Mouse (Mus musculus): ENCODE results near the gene Zdhhc7. TPM values are rescaled to one million over a fixed set of nuclear protein-coding genes. Genes with fewer than 3 reads are reported as not detected.

Gene Zdhhc7
- 9.7 and 19.6 TPM in 2 replicates for total RNA-seq (2017)

DNA sequence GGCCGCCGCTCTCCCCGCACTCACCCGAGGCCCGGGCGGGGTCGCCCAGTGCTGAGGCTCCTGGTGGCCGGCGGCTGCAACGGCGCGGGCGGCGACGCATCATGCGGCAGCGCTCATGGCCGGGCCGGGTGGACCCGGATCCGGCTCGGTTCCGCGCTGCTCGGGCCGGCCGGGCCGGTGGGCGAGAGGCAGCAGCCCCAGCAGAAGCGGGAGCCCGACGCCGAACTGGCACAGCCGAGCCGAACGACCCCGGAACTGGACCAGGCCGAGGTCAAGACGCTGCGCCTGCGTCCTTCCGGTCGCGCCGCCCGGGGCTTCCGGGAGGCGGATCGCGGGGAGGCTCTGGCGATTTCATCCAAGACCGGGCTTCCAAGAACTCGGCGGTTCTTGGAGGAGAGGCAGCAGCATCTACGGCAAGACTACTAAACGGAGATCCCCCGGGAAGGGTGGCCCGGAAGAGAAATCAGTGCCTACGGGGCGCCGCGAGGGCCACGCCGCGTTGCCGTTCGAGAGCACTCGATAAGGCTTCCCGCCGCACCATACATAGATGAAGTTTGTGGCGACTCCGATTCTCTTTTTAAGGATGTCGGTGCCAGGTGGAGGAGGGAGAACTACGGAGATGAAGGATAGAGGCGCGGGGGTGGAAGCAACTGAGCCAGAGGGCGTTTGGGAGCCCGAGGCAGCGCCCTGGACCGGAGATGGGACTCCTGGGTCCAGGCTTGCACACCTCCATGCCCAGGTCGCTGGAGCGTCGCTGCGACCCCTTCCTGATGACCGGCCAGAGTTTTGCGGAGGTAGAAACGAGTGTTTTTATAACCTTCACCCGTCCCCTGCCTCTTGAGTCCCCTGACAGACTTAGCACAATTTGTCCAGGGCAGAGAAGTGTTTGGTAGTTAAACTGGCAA, at the start of gene Zdhhc7:
Gene Zdhhc7, minus strand, starts transcription at position 415 of the 905 bp plus-strand sequence.
- ATAC-seq (replicated peaks; ENCODE audit: low read depth, poor library complexity, severe bottlenecking), result peak; percentile 66

DNA sequence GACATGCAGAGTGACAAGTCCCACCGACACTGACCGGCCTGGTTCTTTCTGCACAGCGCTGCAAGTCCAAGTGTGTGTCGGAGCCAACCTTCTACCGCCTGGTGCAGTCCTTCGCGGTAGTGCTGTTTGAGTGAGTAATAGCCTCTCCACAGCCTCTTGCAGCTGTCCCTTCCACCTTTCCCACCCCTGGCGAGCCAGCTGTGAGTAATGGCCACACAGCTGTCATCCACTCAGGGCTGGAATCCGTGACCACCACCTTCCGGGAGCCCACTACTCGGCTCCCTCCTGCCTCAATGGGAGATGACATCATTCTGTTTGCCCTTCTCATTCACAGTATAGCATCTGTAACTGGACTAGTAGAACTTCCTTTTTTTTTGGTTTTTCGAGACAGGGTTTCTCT, 48.7 kb upstream of the Zdhhc7 start:
- ATAC-seq (replicated peaks; ENCODE audit: low read depth, poor library complexity, severe bottlenecking), result no peak

DNA sequence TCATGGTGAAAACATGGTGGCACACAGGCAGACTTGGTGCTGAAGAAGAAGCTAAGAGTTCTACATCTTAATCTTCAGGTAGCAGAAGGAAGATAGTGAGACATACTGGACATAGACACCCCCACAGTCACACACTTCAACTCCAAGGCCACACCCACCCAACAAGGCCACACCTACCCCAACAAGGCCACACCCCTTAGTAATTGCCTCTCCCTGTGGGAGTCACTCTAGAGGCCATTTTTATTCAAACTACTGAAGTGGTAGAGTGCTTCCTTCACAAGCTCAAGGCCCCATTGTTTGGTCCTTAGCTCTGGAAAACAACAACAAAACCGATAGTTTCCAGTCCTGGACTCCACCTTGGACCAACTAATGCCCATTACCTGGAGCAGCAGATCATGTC, 44.8 kb upstream of the Zdhhc7 start:
- ATAC-seq (replicated peaks; ENCODE audit: low read depth, poor library complexity, severe bottlenecking), result no peak

DNA sequence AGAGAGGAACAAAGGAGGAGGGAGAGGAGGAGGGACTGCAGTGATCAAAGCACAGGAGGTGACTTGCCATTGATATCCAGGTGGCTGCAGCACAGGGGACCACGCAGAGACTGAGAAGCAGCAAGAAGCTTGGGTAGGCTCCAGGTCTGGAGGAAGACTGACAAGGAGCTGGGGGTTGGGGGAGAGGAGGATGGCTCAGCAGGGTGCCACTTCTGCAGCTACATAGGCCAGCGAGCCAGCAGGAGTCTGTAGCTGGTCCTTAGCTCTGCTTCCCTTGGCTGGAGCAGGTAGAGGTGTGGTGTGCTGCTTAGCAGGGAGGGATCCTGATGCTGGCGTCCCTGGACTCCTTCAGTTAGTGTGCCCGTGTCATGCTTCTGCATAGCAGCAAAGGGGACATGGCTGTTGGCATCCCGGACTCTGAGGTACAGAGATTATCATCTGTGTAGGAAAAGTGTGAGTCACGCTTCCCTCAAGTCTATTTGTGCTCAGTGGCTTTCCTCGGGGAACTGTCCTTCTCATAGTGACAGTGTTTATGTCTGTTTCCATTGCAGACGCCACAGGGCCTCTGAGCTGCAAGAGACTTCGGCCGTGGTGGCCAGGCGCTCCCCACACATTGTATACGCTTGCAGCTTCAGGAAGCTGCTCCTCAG, 43.5 kb upstream of the Zdhhc7 start:
- no peak for ATAC-seq (replicated peaks; ENCODE audit: low read depth, poor library complexity, severe bottlenecking)

DNA sequence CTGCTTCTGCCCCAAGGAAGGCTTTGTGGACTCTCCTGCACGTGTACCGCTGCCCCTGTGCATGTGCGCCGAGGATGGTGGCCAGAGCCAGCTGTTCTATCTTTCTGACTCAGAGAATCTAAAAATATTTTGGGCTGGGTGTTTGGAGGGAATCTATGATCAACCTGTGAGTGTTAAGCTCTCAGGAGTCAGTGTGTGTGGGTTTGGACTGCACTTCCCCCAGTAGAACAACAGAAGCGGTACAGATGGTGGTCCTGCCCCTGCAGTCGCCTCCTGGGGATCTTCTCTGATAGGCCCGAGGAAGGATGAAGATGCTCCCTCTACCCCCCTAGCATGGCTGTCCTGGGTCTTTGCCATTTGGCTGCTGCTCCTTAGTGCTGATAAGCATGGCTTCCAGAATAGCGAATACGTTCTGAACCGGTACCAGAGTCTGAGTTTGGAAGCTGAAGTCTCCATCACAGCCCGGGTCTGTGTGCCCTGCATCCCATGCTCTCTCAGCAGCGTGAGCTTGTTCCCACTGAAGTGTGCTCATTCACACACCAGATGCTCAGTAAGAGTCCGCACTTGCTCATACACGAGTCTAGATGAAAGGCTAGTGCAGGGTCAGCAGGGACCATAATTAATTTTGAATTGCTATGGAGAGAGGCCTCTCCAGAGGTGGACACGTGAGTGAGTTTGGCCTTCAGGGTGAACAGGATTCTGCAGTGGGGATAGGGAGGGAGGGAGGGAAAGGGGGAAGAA, 42.8 kb upstream of the Zdhhc7 start:
- ATAC-seq (replicated peaks; ENCODE audit: low read depth, poor library complexity, severe bottlenecking), result no peak

DNA sequence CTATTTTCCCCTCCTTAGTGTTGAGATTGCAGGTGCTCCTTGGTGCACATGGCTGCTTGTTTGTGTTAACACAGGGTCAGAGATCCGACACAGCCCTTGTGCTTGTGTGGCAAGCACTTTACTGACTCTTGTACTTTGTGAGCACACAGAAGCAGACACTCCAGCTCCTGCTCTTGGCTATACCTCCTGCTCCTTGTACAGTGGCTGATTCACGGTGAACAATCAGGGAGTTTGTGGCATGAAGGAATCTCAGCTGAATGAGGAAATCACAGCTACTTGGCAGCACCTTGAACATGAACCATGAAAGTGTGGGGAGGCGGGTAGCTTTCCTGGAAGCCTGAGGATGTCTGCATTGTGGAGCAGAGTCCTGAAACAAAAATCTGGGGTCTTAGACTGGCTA, 39.5 kb upstream of the Zdhhc7 start:
- no peak for ATAC-seq (replicated peaks; ENCODE audit: low read depth, poor library complexity, severe bottlenecking)

DNA sequence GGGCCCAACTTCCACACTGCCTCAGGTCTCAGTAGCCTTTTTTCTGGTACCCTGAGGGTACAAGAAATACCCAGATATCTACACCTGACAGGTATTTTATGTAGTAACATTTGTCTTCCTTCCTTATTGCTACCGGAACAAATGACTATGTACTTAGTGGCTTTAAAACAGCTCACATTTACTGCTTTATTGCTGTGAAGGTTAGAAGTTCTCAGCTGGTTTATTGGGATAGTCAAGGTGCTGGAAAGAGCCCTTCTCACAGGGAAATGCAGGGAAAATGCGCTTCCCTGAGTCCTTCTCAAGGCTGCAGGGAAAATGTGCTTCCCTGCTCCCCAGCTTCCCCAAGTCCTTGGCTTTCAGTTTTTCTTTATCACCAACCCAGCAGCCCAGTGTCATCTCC, 37.7 kb upstream of the Zdhhc7 start:
- no peak for ATAC-seq (replicated peaks; ENCODE audit: low read depth, poor library complexity, severe bottlenecking)

DNA sequence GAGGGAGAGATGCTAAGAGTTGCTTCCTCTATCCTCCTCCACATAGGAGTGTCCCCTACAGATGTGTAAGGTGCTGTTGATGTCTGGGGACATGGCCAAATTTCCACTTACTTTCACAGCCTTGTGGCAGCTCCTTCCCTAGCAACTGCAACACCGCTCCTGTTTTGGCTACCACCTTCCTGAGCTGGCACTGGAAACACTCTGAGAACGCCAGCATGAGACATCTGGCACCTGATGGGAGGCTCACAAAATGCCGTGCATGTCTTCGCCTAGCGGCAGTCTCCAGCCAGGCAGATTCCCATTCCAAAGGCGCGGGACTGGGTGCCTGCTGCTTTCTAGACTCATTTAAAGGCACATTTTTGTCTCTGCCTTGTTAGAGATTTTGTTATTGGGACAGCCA, 35.3 kb upstream of the Zdhhc7 start:
- no peak for ATAC-seq (replicated peaks; ENCODE audit: low read depth, poor library complexity, severe bottlenecking)

- ATAC-seq (replicated peaks; ENCODE audit: low read depth, poor library complexity, severe bottlenecking), result no peak
These were observed 34.4 kb upstream of the Zdhhc7 start for GRCm38 (mm10) chr8:120135687-120136086.

- no peak for ATAC-seq (replicated peaks; ENCODE audit: low read depth, poor library complexity, severe bottlenecking)
These were observed 31.9 kb upstream of the Zdhhc7 start for GRCm38 (mm10) chr8:120133169-120133568.

DNA sequence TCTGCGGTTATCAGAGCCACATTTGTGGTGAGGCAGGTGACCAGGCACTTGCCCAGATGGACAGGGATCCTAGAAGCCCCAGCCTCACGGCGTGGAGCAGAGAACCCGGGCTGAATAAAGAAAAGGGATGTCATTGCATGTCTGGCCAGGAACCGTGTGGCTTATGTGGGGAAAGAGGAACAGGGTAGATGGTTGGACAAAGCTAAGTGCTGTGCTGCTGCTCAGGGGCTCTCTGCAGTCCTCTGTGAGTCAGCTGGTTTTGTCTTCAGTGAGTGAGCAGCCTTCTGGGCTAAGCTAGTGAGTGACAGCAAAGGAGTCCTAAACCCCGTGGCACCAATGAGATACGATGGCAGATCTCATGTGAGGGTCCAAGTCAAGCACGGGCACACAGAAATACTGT, 29.9 kb upstream of the Zdhhc7 start:
- peak; percentile 91 for ATAC-seq (replicated peaks; ENCODE audit: low read depth, poor library complexity, severe bottlenecking)

DNA sequence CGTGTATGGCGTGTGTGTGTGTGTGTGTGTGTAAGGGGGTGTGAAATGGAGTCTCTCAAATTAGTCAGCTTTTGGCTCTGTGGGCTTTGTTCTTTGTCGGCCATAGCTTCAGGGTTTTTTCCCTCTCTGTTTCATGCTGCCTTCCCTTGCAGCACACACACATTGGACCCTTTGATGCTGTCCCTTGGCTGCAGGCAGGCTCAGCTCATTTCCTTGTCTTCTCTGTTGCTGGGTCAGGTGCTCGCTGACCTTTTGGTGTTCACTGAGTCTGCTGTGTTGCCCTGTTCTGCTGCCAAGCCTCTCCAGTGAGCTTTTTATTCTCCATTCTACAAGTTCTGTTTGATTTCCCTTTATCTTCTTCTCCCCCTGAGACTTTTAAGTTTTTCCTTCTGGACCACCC, 28.3 kb upstream of the Zdhhc7 start:
- ATAC-seq (replicated peaks; ENCODE audit: low read depth, poor library complexity, severe bottlenecking), result no peak

GRCm38 (mm10) chr8:120126357-120127161, 25.3 kb upstream of the Zdhhc7 start:
- ATAC-seq (replicated peaks; ENCODE audit: low read depth, poor library complexity, severe bottlenecking), result no peak

DNA sequence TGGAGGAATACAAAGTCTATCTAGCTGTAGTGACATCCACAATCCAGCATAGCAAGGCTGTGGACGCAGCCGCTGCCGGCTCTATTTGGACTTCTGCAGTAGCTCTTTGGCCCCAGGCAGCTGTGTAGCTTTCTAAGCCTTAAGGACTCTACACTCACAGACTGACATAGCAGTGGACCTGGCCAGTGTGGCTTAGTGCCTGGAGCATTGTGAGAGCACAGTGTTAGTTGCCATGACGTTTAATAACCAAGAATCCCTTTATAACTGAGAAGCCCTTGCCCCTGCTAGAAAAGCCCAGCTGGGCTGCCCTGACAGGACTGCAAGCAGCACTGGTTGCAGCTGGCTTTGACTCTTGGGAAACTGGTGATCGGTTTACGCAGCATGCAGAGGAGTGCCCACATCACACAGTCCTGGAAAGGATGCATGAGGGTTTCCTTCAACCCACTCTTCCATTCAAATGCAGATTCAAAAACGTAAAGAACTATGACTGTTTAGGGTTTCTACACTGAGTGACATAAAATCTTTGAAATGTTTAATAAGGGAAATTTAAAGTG, 23.6 kb upstream of the Zdhhc7 start:
- no peak for ATAC-seq (replicated peaks; ENCODE audit: low read depth, poor library complexity, severe bottlenecking)

DNA sequence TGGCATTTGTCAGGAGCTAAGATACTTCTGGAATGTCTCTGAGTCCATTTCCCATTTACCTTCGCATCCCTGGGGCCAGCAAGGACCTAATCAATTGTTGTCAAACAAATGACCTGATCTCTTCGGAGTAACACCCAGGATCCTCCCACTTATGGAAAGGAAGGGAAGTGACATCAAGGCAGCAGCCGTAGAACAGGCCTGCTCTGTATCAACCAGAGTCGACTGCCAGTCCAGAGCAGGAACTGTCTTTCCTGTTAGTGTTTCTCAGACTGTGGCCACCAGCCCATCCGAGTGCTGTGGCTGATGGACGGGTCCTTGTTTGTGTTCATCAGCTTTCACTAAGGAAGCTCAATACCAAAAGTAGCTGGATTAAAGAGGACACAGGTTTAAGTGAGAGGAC, 23.0 kb upstream of the Zdhhc7 start:
- no peak for ATAC-seq (replicated peaks; ENCODE audit: low read depth, poor library complexity, severe bottlenecking)

- ATAC-seq (replicated peaks; ENCODE audit: low read depth, poor library complexity, severe bottlenecking), result no peak
These were observed 19.7 kb upstream of the Zdhhc7 start for GRCm38 (mm10) chr8:120120951-120121350.

DNA sequence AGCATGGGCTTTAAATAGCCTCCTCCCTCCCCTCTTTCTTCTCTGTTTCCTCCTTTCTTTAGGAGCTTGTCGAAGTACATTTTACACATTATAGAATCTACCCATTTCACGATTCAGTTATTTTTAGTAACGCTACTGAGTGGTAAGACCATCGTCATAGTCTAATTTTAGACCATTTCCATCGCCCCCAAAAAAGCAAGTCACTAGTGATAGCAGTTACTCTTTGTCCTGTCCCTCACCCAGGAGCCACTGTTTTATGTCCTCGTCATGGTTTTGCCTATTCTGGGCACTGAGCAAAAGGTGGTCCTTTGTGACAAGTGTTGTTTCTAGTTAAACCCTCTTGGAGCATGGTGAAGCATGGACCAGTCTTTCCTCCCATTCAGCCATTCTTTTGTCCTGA, 18.6 kb upstream of the Zdhhc7 start:
- ATAC-seq (replicated peaks; ENCODE audit: low read depth, poor library complexity, severe bottlenecking), result 0 out of 2 replicates have a peak, but pooled peaks have one; percentile 43

DNA sequence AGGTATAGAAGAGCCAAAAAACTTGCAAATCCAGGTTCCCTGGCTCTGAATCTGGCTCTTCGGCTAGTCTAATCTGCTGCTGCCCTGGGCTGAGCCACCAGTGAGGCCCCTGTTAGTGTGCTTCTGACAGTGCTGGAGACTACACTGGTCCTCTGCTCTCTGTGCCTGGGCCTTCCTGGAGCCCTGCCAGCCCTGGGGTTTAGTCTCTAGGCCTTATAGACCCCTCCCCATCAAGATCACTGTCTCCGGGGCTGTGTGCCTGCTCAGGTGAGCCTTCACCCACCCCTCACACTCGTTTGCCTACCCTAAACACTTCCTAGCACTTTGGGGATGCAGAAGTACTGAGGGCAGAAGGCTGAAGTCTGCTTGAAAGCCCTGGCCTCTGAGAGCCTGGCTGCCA, 18.1 kb upstream of the Zdhhc7 start:
- no peak for ATAC-seq (replicated peaks; ENCODE audit: low read depth, poor library complexity, severe bottlenecking)

DNA sequence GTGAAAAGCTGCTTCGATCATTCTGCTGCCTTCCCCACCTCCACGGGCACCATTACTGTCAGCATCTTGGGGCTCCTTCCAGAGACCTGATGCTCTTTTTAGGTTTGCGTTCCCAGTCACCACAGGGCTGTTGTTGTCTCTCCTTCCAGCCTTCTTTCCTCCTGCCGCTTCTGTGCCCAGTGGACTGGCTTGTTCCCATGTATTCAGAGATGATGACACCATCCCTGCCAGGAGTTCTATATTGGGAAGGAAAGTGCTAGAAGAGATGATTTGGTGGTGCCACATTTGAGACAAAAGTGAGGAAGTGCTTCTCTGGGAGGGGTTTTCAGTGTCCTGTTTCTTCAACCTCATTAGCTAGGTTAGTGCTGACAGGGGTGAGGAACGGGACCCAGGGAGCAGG, 17.6 kb upstream of the Zdhhc7 start:
- no peak for ATAC-seq (replicated peaks; ENCODE audit: low read depth, poor library complexity, severe bottlenecking)

- no peak for ATAC-seq (replicated peaks; ENCODE audit: low read depth, poor library complexity, severe bottlenecking)
These were observed 16.9 kb upstream of the Zdhhc7 start for GRCm38 (mm10) chr8:120118162-120118561.

Data from common myeloid progenitor, adult 5-6 weeks (primary cell).